Mouse (Mus musculus) frontal cortex, adult 2 months (tissue): ENCODE measurements around the gene Gpr107. TPM values are rescaled to one million over a fixed set of nuclear protein-coding genes. Genes with fewer than 3 reads are reported as not detected.
"Not testable (repeated sequence)": the region's sequence is repeated elsewhere in the genome, so short reads cannot be mapped to it uniquely, and the experiment has no call there.

Experiments
- DNase-seq, 2 experiments: peaks; one replicate each; pipeline ENCODE4 v3.0.0; 2022; ENCODE audit warnings: low spot score in 1 of 2; ENCODE audit errors: extremely low spot score in 1 of 2
- polyA plus RNA-seq: library from polyadenylated mRNA; depleted of rRNA; stranded (reverse); fragments of >200 nt; gene quantifications from 2 replicates; pipeline ENCODE4 v1.2.3, GENCODE M21; 2012

The Gpr107 gene
- polyA plus RNA-seq, 1 experiment = 30.4 TPM

GRCm38 (mm10) chr2:31147054-31147453 lies 5.1 kb upstream of the Gpr107 start:
- no peak for DNase-seq

GRCm38 (mm10) chr2:31150762-31151161 lies 1.4 kb upstream of the Gpr107 start:
- no peak for DNase-seq

- DNase-seq = no peak
Observed at GRCm38 (mm10) chr2:31156846-31157245, 4.7 kb downstream of the Gpr107 start.

GRCm38 (mm10) chr2:31160147-31160920 lies 8.2 kb downstream of the Gpr107 start:
- no peak for DNase-seq

GRCm38 (mm10) chr2:31161620-31162019 lies 9.5 kb downstream of the Gpr107 start:
- no peak for DNase-seq

GRCm38 (mm10) chr2:31163361-31164118 lies 11.4 kb downstream of the Gpr107 start:
- no peak for DNase-seq

GRCm38 (mm10) chr2:31164841-31165455 lies 12.8 kb downstream of the Gpr107 start:
- peak; percentile 24 to 60 for DNase-seq

- no peak for DNase-seq
Observed at GRCm38 (mm10) chr2:31165529-31165928, 13.4 kb downstream of the Gpr107 start.

- DNase-seq = not testable (repeated sequence)
Observed at GRCm38 (mm10) chr2:31167571-31167970, 15.5 kb downstream of the Gpr107 start.

- no peak for DNase-seq
Observed at GRCm38 (mm10) chr2:31169001-31169400, 16.9 kb downstream of the Gpr107 start.

GRCm38 (mm10) chr2:31170164-31170563 lies 18.0 kb downstream of the Gpr107 start:
- no peak for DNase-seq

GRCm38 (mm10) chr2:31172001-31172400 lies 19.9 kb downstream of the Gpr107 start:
- DNase-seq = no peak

GRCm38 (mm10) chr2:31172536-31172935 lies 20.4 kb downstream of the Gpr107 start:
- DNase-seq = no peak

- DNase-seq = no peak
Observed at GRCm38 (mm10) chr2:31173290-31173689, 21.2 kb downstream of the Gpr107 start.

- DNase-seq = not testable (repeated sequence)
Observed at GRCm38 (mm10) chr2:31178593-31178992, 26.5 kb downstream of the Gpr107 start.

GRCm38 (mm10) chr2:31179471-31179870 lies 27.4 kb downstream of the Gpr107 start:
- no peak for DNase-seq

- DNase-seq = no peak
Observed at GRCm38 (mm10) chr2:31180081-31180551, 28.0 kb downstream of the Gpr107 start.

GRCm38 (mm10) chr2:31182786-31183330 lies 30.7 kb downstream of the Gpr107 start:
- DNase-seq = no peak

GRCm38 (mm10) chr2:31183830-31184229 lies 31.7 kb downstream of the Gpr107 start:
- peak in 1 of 2 experiments; percentile 39 for DNase-seq

- no peak for DNase-seq
Observed at GRCm38 (mm10) chr2:31188691-31189090, 36.6 kb downstream of the Gpr107 start.

- DNase-seq = no peak
Observed at GRCm38 (mm10) chr2:31189654-31190053, 37.5 kb downstream of the Gpr107 start.
